Mouse (Mus musculus): Measurements from ENCODE around the gene Aqp2.

DNA sequence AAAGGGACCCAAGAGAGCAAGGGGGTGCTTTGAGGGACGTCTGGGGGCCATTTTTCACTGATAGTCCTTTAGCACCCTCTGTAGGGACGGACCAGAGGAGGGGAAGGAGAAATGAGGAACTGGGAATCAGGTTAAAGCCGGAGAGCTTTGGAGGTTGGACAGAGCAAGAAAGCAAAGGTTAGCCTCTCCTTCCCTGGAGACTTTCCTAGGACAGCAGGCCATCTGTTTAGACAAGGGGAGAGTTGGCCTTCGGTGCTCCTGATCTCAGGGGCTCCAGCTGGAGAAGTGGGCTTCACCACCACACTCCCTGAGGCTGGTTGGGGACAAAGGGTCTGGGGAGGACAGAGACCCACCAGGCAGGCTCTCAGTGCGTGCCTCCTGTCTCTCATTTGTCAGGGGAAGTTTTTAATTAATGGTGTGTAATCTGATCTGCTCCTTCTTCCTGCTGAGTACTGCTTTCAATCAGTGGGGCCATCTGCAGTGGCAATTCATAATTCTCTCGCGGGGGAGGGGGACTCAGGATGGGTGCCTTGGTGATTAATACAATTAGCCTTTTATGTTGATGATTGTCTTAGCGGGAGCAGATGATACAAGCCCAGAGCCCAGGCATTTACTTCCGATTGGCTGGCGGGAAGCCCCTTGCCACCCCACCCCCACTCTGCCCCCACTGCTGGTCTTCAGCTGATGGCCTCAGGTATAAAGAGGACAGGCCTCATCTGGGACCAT lies 28.7 kb downstream of the Aqp2 start:
- TF ChIP-seq CTCF (IDR thresholded peaks at IDR 0.05; ENCODE audit: borderline replicate concordance, control insufficient read depth, extremely low read depth, insufficient read depth, low read length, poor library complexity) = no peak
- TF ChIP-seq POLR2A (IDR thresholded peaks at IDR 0.05; ENCODE audit: control insufficient read depth, extremely low read depth, insufficient read depth, low read length, poor library complexity) = no peak
